Mouse (Mus musculus) spleen, postnatal 10 days (tissue): ENCODE data around the gene Nckap5.

Source experiments
- DNase-seq, 2 experiments: peaks; one replicate each; pipeline ENCODE4 v3.0.0; 2021 to 2022; ENCODE audit warnings: low spot score in 2 of 2

Nckap5 gene

DNA sequence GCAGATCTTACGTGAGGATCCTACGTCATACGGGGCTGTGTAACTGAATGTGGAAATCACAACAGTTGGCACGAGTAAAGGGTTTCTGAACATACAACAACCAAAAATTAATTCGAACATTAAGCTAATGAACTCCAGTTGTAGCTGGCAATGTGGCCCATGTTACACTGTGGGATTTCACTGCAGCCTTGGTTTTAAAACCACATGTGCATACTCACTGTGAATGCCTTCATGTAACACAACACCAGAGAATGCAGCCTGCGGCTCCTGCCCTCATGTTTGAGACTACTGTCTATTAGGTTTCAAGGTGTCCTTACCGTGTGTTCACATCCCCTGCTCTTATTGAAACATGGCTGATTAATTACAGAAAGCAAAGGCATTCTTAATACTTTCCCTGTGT, 269.7 kb downstream of the Nckap5 start:
- DNase-seq = no peak

DNA sequence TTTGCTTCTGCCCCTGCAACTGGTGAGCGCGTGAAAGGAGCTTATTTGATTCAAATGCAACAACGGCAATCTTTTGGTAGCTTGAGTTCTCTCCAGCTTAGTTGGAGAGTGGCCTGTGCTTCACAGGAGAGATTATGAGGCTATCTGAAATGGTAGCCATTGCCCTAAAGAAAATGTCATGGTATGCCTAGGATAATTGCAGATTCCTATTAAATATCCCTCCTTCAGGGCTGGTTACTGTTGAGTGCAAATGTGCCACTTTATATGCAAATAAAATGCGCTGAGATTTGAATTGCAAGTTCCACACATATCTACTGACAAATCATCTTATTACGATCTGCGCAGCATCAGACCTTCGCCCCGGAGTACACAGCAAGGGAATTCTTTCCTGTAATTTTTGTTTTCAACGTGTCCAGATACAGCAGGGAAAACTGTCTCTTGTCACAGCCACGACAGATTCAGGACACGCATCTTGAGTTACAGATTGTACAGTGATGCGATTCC, 272.8 kb downstream of the Nckap5 start:
- DNase-seq = no peak

DNA sequence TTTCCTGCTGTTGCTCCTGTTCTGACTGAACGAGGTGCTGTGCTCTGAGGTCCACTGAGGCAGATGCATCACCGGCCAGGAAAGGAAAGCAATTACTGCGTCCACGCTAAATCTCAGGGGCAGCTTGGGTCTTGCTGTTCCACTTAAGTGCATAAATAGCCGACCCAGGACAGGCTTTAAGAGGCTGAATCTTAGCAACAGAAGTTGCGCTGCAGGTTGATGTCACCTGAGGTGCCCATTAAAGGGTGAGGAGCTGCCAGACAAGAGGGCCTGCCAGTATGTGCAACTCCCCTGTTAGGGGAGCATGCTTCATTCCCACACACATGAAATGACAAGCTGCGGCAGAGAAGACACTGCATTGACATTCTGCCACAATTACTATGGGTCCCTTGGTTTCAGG, 282.6 kb downstream of the Nckap5 start:
- DNase-seq = no peak

DNA sequence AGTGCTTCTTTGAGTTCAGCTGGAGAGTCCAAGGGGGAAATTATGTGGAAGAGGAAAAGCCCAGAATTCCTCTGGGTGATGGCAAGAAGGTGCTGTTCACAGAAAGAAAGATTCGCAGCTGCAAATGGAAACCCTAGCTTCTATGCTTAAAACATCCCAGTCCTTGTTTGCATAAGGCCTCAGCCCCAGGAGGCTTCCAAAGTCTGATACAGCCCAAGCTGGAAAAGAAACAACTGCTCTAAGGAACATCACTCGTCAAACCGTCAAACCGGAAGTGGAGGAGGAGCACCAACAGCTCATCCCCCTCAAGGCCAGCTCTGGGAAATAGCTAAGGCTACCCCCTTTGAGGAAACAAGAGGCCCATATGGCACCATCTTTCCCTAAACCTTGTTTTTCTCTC, 286.1 kb downstream of the Nckap5 start:
- no peak for DNase-seq

DNA sequence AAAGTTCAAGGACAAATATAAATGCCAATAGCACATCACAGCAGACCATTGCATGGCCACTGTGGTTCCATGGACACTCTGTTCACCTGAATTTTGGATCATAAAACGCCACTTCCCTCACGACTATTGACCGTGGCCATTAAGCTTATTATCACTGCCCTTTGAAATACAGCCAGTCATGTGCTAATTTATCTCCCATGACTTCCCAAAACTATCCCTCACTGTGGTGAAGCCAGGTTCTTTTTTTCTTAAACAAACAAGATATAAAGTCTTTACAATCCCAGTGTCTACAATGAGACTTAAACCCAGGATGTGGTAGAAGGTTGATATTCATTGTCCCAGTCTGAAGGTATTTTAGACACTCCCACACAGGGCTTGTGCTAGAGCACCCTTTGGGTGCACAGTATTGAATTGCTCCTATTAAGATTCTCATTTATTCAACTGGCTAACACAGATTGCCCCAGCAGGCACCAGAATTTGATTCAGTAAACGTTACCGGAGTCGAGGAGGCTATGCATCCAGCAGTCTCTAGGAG, 293.3 kb downstream of the Nckap5 start:
- no peak for DNase-seq

DNA sequence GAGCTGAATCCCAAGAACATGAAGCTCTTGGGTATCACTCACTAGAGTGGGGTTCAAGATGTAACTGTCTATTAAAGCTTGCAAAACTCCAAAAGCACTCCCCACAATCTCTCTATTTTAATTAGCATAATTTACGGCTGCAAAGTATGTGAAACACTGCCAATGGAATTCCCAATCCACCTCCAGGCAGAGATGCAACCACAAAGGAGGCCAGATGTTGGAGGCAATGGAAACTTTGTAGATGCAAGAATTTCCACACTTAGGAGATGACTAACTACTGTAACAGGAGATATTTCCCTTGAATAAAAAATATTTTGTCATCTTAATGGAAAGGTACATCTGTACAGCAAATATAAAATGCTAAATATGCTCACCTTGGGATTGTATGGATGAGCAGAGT, 295.1 kb downstream of the Nckap5 start:
- DNase-seq = no peak

DNA sequence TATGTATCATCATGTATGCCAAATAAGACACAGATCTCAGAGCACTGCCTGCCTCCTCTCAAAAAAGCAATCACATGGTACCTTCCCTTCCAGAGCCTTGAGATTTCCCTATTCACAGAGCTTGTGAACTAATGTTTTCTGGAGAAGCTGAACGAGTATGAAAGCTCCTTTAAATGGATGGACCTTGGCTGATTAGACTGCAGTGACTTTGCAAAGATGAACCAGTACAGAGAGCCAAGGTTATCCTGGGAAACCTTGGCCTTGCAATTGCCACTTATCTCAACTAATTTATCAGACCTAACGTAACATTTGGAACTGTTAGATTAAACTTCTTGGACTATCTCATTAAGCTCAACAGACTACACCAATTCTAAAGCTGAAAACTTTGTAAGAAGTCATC, 296.6 kb downstream of the Nckap5 start:
- DNase-seq = no peak

DNA sequence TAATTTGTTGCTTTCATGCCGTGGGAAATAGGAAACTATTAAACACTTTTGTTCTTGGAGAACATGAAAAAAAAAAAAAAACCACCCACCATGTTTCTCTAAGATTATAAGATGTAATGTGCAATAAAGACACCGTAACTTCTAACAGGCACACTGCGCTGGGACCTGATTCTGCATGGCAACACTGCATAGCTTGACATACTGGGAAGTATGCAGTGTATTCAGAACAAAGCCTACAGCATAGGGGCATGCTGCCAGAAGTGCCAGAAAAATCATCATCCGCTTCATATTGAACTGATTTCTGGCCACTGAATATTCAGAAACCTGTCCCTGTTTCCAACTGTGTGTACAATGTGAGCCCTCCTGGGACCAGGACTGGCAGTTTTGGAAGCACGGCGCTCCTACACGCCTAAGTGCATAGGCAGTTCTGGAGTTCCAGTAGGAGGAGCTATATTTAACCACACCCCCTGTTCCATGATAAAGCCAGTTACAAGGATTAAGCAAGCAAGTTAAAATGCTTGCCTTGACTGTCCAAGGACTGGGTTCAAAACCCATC, 302.5 kb downstream of the Nckap5 start:
- no peak for DNase-seq

DNA sequence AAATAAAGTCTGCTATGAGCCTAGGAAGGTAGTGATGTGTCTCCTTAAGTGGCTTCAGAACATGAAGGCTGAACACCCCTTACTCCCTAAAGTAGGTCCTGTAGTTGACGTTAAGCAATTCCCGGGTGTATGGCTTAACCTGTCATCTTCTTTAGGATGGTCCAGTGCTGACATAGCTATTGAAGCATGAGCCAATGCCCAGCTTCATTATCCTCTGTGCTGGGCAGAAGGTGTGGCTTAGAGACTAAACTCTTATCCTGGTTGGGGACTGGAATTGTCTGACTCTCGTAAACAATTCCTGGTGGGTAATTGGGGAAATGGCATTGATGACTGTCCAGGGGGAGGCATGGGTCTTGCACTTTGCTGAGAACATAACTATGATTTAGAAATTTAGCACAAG, 312.5 kb downstream of the Nckap5 start:
- no peak for DNase-seq

DNA sequence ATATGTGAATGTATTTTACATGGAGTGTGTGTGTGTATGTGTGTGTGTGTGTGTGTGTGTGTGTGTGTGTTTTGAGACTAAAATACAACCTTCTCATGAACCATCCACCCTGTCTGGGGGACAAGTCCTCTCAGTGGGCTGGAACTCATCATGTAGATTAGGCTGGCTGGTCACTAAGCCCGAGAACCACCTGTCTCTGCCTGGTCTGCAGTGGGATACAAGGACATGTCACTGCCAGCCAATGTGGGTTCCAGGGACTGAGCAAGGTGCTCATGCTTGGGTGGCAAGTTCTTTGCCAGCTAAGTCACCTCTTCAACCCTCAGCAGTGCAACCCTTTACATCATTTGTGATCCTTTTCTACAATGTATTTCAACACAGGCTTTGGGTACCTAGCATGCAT, 313.2 kb downstream of the Nckap5 start:
- no peak for DNase-seq

DNA sequence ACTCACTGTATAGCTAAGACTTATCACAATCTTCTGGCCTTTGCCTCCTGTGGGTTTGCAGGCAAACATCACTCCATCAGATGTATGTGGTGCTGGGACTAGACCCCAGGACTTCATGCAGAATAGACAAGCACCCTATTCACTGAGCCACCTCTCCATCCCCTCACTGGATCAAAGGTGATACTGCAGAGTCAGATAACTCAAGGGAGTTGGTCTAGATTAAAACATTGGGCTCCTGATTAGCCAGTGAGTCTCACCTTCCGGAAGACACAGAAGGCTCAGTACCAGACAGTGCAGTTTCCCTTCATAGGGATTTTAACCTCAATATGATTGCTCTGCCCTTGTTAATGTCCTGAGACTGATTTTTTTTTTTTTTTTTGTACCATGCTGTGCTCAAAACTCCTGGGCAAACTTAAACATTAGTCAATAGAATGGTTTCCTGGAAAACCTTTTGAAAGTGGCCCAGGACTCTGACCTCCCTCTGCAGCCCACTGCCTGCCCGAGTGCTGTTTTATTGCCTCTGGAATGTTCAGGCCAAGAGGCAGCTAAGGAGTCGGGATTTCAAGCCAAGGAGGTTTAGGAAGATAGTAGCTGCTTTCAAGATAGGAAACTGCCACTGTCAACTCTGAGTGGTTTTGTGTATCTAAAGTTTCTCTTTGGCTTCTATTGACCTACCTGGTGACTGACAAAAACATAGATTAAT, 315.4 kb downstream of the Nckap5 start:
- DNase-seq = no peak

DNA sequence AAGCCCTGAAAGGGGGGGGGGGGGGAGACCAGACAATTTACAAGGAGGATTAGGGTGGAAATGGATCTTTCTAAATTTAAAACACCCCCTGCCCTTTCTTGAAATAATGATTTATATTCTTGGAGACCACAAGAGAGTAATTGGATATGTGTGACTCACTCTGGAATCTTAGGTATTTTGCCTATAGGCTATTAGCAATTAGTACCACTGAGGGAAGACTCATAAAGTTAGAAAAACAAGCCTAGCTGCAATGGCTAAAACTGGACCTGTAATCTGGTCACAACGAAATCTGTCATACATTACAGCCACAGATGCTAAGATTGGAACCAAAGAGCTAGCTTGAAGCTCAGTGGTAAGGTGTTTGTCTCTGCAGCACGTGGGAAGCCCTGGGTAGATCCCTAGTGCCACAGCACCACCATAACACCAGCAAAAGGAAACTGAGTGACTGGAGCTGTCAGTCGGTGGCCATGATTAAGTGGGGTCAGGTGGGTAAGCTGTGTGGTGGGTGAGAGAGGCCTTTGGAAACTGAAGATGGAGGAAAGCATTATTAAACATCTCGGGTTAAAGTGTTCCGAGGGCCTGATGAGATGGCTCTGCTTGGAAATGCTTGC, 318.7 kb downstream of the Nckap5 start:
- DNase-seq = no peak

DNA sequence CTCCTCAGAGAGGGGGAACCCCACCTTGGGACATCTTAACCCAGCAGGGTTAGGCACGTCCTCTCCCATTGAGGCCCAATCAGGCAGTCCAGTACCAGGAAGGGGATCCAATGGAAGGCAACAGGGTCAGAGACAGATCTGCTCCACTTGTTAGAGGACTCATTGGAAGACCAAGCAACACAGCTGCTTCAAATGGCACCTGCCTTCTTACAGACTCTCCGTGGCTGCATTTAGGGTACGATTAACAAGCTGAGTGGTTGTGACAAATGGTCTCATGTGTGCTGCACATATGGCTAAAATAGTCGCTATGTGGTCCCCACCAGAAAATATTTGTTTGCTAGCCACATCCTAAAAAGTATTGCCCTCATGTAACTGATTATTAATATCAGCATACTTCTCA, 325.9 kb downstream of the Nckap5 start:
- DNase-seq = no peak

DNA sequence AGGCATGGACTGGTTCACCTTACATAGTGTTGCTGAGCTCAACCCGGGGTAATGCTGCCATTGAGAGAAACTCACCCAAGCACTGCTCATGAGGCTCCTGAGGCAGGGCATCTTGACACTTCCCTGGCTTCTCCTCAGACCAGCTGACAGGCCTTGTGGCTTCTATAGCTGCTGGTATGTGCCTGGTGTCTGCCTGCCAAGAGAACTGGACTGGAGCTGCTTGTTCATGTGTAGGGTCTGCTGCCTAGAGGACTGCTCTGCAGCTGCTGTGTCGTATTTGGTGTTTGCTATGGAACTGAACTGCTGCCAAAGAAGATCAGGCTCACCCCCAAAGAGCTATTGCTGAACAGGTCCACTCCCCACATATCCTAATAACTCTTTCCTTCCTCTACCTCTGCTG, 327.9 kb downstream of the Nckap5 start:
- DNase-seq = no peak

DNA sequence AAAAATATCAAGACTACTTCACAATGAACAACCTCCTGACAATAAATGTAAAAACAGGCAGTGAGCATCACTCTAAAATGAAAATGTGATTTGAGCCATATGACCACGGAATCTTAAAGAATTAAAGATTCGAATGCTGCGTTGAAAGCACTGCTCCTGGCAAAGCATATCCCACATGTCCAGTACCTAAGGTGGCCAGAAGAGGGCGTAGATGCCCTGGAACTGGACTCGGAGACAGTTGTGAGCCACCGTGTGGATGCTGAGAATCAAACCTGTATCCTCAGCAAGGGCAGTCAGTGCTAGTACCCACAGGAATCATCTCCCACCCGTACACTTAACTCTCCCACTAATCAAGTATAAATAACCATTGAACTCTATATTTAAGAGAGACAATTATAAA, 333.9 kb downstream of the Nckap5 start:
- DNase-seq = no peak

DNA sequence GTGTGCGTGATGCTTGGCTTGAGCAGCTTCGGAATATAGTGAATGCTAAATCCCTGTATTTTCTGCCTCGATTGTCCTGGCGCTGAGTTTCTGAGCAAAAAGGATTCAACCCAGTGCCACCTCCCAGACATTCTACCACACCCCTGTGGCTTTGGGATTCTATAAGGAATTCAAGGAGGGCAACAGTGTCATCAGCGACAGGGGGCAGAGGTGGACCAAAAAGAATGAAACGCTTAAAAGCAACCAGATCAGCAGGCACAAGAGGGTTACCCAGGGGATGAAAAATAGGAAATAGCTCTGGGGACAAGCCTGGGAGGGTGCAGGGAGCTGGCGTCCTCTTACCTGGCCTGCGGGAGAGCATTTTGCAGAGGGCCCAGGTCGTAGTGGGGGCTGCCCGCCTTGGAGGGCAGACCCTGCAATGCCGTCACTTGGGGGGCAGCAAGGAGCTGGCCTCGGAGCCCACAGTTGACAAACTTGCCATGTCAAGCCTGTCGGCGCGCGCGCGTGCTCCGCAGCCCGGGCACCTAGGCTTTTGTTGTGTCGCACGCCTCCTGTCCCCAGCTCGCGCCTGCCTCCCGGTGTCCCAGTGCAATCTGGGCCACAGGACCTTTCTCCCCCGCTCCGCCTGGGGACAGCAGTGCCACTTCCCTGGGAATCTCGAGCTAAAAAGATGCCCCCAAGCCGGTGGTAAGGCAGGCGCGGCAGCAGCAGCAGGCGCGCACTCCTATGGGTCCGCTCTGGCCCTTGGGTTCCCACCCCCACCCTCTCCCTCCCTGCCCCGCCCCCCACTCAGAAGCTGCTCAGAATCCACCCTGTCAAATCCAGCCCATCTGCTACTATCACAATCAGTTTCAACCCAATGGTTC, 338.2 kb downstream of the Nckap5 start:
- DNase-seq = no peak

DNA sequence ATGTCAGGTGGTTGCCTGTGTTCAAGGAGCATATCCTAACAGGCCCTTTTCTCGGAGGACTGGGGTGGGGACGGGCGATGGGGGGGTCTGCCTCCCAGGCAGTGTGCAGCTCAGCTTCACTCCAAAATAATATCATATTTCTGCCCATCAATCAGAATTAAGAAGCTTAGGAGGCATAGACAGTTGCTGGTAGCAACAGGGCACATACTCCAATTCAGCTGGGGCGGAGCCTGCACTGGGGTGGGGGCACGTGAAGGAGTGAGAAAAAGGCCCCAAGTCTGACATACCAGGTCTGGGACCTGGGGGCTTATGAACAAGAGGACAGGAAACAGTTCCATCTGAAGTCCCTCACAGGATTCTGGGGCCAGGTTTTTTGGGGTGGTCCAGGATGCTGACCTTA, 339.2 kb downstream of the Nckap5 start:
- no peak for DNase-seq

DNA sequence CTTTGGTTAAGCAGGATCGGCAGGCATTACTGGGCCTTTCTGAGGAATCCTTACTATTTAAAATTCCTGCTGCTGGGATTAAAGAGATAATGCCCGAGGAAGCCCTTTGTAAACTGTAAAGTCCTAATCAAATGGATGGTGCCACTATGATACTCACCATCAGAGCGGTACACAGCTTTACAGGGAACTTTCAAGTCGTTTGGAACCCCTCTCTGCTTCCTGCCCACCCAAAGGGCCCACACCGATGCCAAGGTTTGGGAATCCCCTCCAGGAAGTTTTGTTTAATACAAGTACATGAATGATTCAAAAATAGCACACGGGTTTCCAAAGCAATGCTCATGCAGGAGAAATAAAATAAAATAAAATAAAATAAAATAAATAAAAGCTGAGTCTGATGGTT, 340.3 kb downstream of the Nckap5 start:
- DNase-seq = no peak

DNA sequence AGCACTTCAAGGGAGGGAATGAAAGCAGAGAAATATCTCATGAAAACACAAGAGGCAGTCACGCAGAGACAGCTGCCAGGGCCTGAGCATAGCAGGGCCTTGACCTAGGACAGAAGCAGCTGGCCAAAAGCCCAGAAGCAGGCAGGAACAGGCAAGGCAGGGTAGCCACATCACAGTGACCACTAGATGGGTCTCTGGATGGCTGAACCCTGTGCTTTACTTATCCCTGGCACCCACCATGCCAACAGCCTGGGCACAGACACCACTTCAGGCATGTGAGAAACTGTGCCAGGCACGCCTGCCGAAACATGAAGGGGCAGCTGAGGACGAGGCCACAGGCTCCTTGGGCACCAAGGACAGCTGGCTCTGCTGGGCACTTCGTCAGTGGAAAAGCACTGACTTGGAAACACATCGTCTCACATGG, 345.9 kb downstream of the Nckap5 start:
- no peak for DNase-seq

DNA sequence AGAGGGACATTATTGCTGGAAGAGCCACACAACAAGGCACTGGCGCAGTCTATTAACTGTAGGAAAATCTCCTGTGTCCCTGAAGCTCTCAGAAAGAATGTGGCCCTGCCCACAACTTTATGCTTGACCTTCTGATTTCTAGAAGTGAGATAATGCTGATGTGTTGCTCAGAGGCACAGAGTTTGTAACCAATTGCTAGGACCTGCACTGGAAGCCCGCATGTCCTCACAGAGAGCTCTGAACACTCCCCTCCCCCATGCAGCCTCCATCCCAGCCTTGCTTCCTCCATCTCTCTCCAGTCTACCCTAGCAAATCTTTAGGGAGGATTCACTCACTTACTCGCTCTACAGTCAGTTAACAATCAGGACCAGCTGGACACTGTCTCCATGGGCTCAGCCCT, 346.9 kb downstream of the Nckap5 start:
- no peak for DNase-seq

DNA sequence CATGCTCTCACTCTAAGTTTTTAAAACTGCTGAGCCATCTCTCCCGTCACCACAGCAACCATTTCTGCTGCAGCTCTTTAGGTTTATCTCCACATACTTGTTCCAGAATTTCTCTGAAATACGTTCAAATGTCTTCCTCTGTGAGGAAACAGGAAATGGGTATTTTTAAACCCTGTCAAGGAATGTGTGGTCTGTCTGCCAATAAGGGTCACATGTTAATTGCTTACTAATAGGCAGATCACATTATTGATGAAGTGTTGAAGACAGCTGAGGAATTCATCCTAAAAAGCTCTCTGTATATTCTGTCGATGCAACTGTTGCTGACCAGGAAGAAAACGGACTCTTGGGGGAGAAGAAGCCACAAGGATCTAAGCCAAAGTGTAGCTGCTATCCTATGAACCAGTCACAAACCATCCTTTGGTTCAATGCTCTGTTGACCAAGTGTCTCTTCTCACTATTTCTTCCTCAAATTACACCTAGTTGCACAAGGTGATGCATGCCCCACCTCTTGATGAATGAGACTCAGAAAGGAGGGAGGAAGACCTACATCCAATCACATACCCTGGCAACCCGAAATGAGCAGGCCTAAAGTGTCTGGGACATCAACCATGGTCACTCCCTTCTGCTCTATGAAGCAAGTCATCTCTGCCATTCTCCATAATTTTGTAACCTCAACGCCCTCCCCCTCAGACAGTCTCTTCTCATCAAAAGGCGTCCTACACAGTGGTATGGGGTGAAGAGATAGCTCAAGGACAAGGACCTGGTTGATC, 349.0 kb downstream of the Nckap5 start:
- DNase-seq = no peak
